Mouse (Mus musculus): ENCODE data around the gene Pkp1. TPM values are rescaled to one million over a fixed set of nuclear protein-coding genes. Genes with fewer than 3 reads are reported as not detected.

Gene Pkp1
- polyA plus RNA-seq, 1 experiment = 0.04 TPM

- Histone ChIP-seq H3K27me3 (replicated peaks) (peaks cover 90% of the 10 kb centered on the region), H3K4me1 (peaks cover 11% of the 10 kb centered on the region; the same call in 1 of the 2 replicates)
- no peak for TF ChIP-seq GATA1 (IDR thresholded peaks at IDR 0.05; ENCODE audit: borderline replicate concordance, low read length)
- no peak for TF ChIP-seq FLI1 (IDR thresholded peaks at IDR 0.05; ENCODE audit: low read length)
These were observed 2.4 kb downstream of the Pkp1 start for GRCm38 (mm10) chr1:135916486-135917058.

GRCm38 (mm10) chr1:135913657-135914056, 5.3 kb downstream of the Pkp1 start:
- Histone ChIP-seq H3K4me1 (peaks cover 5% of the 10 kb centered on the region; the same call in 1 of the 2 replicates), H3K9me3 (no peaks in the 10 kb centered on the region), H3K36me3 (replicated peaks; ENCODE audit: low read length) (no peaks in the 10 kb centered on the region), H3K4me3 (replicated peaks) (no peak overlapping the region), H3K27me3 (replicated peaks) (peaks cover 93% of the 10 kb centered on the region)
- TF ChIP-seq FLI1 (IDR thresholded peaks at IDR 0.05; ENCODE audit: low read length) (no peak), GATA1 (IDR thresholded peaks at IDR 0.05; ENCODE audit: borderline replicate concordance, low read length) (no peak)

More at GRCm38 (mm10) chr1:135916486-135917058, 2.4 kb downstream of the Pkp1 start:
- Histone ChIP-seq H3K36me3 (replicated peaks; ENCODE audit: low read length) (no peaks in the 10 kb centered on the region), H3K4me3 (replicated peaks) (no peak overlapping the region), H3K9me3 (no peaks in the 10 kb centered on the region)

GRCm38 (mm10) chr1:135909381-135909780, 9.6 kb downstream of the Pkp1 start:
- no peak for TF ChIP-seq FLI1 (IDR thresholded peaks at IDR 0.05; ENCODE audit: low read length)
- TF ChIP-seq GATA1 (IDR thresholded peaks at IDR 0.05; ENCODE audit: borderline replicate concordance, low read length) = no peak
- Histone ChIP-seq H3K9me3 (peaks cover 2% of the 10 kb centered on the region; the same call in 1 of the 2 replicates), H3K4me1 (peaks cover 5% of the 10 kb centered on the region; the same call in 1 of the 2 replicates), H3K4me3 (replicated peaks) (no peak overlapping the region), H3K27me3 (replicated peaks) (peaks cover 71% of the 10 kb centered on the region), H3K36me3 (replicated peaks; ENCODE audit: low read length) (no peaks in the 10 kb centered on the region)

GRCm38 (mm10) chr1:135906736-135907135, 12.3 kb downstream of the Pkp1 start:
- H3K27me3 ChIP-seq (replicated peaks) = peaks cover 70% of the 10 kb centered on the region
- peaks cover 2% of the 10 kb centered on the region; the same call in 1 of the 2 replicates for H3K9me3 ChIP-seq
- no peaks in the 10 kb centered on the region for H3K36me3 ChIP-seq (replicated peaks; ENCODE audit: low read length)
- H3K4me1 ChIP-seq = no peaks in the 10 kb centered on the region
- no peak overlapping the region for H3K4me3 ChIP-seq (replicated peaks)
- TF ChIP-seq GATA1 (IDR thresholded peaks at IDR 0.05; ENCODE audit: borderline replicate concordance, low read length) (no peak), FLI1 (IDR thresholded peaks at IDR 0.05; ENCODE audit: low read length) (no peak)

GRCm38 (mm10) chr1:135899991-135900515, 19.0 kb downstream of the Pkp1 start:
- Histone ChIP-seq H3K4me1 (no peaks in the 10 kb centered on the region), H3K36me3 (replicated peaks; ENCODE audit: low read length) (no peaks in the 10 kb centered on the region), H3K27me3 (replicated peaks) (peaks cover 75% of the 10 kb centered on the region), H3K4me3 (replicated peaks) (no peak overlapping the region), H3K9me3 (no peaks in the 10 kb centered on the region)
- TF ChIP-seq FLI1 (IDR thresholded peaks at IDR 0.05; ENCODE audit: low read length) (no peak), GATA1 (IDR thresholded peaks at IDR 0.05; ENCODE audit: borderline replicate concordance, low read length) (no peak)

- TF ChIP-seq GATA1 (IDR thresholded peaks at IDR 0.05; ENCODE audit: borderline replicate concordance, low read length) = no peak
- no peak for TF ChIP-seq FLI1 (IDR thresholded peaks at IDR 0.05; ENCODE audit: low read length)
- no peaks in the 10 kb centered on the region for H3K4me1 ChIP-seq
- H3K36me3 ChIP-seq (replicated peaks; ENCODE audit: low read length) = no peaks in the 10 kb centered on the region
- no peaks in the 10 kb centered on the region for H3K9me3 ChIP-seq
- no peak overlapping the region for H3K4me3 ChIP-seq (replicated peaks)
- peaks cover 83% of the 10 kb centered on the region for H3K27me3 ChIP-seq (replicated peaks)
These were observed 19.7 kb downstream of the Pkp1 start for GRCm38 (mm10) chr1:135899295-135899694.

GRCm38 (mm10) chr1:135895367-135895766, 23.6 kb downstream of the Pkp1 start:
- Histone ChIP-seq H3K4me3 (replicated peaks) (no peak overlapping the region), H3K9me3 (no peaks in the 10 kb centered on the region), H3K36me3 (replicated peaks; ENCODE audit: low read length) (no peaks in the 10 kb centered on the region), H3K27me3 (replicated peaks) (peaks cover 86% of the 10 kb centered on the region), H3K4me1 (peaks cover 4% of the 10 kb centered on the region)
- TF ChIP-seq FLI1 (IDR thresholded peaks at IDR 0.05; ENCODE audit: low read length) (no peak), GATA1 (IDR thresholded peaks at IDR 0.05; ENCODE audit: borderline replicate concordance, low read length) (no peak)

GRCm38 (mm10) chr1:135893377-135893776, 25.6 kb downstream of the Pkp1 start:
- H3K4me1 ChIP-seq = peaks cover 4% of the 10 kb centered on the region
- H3K9me3 ChIP-seq = no peaks in the 10 kb centered on the region
- peaks cover 82% of the 10 kb centered on the region for H3K27me3 ChIP-seq (replicated peaks)
- H3K36me3 ChIP-seq (replicated peaks; ENCODE audit: low read length) = no peaks in the 10 kb centered on the region
- TF ChIP-seq FLI1 (IDR thresholded peaks at IDR 0.05; ENCODE audit: low read length) (no peak), GATA1 (IDR thresholded peaks at IDR 0.05; ENCODE audit: borderline replicate concordance, low read length) (no peak)
- H3K4me3 ChIP-seq (replicated peaks) = no peak overlapping the region

- Histone ChIP-seq H3K36me3 (replicated peaks; ENCODE audit: low read length) (no peaks in the 10 kb centered on the region), H3K4me3 (replicated peaks) (no peak overlapping the region), H3K27me3 (replicated peaks) (peaks cover 86% of the 10 kb centered on the region), H3K9me3 (no peaks in the 10 kb centered on the region), H3K4me1 (peaks cover 4% of the 10 kb centered on the region)
- TF ChIP-seq GATA1 (IDR thresholded peaks at IDR 0.05; ENCODE audit: borderline replicate concordance, low read length) (no peak), FLI1 (IDR thresholded peaks at IDR 0.05; ENCODE audit: low read length) (no peak)
These were observed 26.2 kb downstream of the Pkp1 start for GRCm38 (mm10) chr1:135892764-135893163.

- H3K9me3 ChIP-seq = no peaks in the 10 kb centered on the region
- no peaks in the 10 kb centered on the region for H3K36me3 ChIP-seq (replicated peaks; ENCODE audit: low read length)
- H3K4me3 ChIP-seq (replicated peaks) = no peak overlapping the region
- H3K4me1 ChIP-seq = peaks cover 4% of the 10 kb centered on the region
- peaks cover 83% of the 10 kb centered on the region for H3K27me3 ChIP-seq (replicated peaks)
- TF ChIP-seq GATA1 (IDR thresholded peaks at IDR 0.05; ENCODE audit: borderline replicate concordance, low read length) (no peak), FLI1 (IDR thresholded peaks at IDR 0.05; ENCODE audit: low read length) (no peak)
These were observed 26.8 kb downstream of the Pkp1 start for GRCm38 (mm10) chr1:135892233-135892632.
